Mouse (Mus musculus): ENCODE data around the gene Ccdc106.

The Ccdc106 gene

DNA sequence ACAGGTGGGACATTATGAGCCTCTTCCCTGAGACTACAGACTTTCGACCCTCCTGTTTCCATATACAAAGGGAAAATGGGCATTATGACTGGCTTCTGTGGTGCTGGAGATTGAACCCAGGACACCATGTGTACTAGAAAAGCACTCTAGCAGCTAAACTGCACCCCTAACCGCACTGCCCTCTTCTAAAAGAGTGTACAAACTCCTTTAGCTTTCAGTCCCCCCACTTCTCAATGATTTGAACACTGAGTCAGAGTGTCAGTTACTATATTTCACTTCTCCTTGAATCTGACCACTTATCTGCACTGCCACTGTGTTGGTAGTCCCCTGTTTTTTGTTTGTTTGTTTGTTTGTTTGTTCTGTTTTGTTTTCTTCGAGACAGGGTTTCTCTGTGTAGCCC is 13.5 kb downstream of the Ccdc106 start, which contains the start of gene 4632433K11Rik:
Gene 4632433K11Rik, plus strand, starts transcription at position 301 of the 400 bp plus-strand sequence.
- TF ChIP-seq GATA4 (IDR thresholded peaks at IDR 0.05; ENCODE audit: insufficient replicate concordance, low read length) = no peak

DNA sequence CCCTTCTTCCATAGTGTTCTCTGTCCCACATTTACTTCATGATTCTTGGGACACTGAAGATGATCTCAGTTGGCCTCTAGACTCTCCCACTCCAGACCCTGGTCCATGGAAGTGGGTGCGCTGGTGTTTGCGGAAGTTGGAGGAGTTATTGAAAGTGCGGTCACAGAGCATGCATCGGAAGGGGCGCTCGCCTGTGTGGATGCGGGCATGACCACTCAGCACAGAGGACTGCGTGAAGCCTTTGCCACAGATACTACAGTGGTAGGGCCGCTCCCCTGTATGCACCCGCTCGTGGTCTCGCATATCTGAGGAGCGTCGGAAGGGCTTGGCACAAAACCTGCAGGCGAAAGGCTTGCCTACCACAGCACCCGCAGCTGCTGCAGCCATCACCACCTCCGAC is 15.3 kb downstream of the Ccdc106 start:
- TF ChIP-seq GATA4 (IDR thresholded peaks at IDR 0.05; ENCODE audit: insufficient replicate concordance, low read length) = no peak

DNA sequence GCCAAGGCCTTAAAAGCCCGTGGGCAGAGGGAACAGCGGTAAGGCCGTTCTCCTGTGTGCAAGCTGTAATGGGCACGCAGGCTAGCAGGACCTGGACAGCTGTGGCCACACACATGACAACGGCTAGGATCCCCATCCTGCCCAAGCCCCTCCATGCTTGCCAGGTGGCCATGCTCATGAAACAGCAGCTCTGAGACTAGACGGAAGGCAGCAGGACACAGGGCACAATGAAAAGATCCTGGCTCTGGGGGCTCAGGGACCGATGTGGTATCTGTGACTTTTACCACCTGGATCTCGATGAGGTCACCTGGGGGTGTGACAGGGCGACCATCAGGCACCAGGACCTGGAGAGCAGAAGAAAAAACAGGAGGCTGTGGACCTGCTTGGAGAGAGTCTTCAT is 15.8 kb downstream of the Ccdc106 start:
- TF ChIP-seq GATA4 (IDR thresholded peaks at IDR 0.05; ENCODE audit: insufficient replicate concordance, low read length) = no peak

DNA sequence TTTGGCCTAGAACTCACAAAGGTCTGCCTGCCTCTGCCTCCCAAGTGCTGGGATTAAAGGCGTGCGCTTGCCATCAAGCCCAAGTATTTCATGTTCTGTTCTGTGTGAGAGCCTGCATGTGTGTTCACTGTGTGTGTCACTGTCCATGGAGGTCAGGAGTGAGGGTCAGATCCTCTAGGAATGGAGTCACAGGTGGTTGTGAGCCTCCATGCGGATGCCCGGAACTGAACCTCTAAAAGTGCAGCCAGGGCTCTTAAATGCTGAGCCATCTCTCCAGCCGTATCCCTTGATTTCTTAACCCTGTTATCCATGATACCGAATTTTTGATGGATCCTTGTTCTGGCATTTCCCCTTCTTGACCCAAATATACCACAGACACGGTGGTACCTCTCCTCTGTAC is 16.7 kb downstream of the Ccdc106 start:
- no peak for TF ChIP-seq GATA4 (IDR thresholded peaks at IDR 0.05; ENCODE audit: insufficient replicate concordance, low read length)

DNA sequence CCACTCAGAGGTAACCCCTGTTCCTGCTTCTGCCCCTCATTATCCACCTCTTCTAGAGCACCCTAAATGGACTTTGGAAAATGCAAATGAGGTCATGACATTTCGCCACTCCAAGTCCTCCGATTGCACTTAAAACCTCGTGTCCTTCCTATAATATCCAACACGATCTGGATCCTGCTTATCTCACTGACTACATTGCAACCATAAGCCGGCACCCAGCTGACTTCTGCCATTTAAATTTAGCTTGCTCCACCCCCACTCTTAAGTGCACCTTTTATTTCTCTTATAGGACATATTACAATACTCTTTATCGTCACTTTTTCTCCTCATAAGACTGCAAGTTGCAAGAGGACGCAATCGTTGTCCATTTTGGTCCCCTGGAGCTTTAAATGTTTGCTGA is 17.1 kb downstream of the Ccdc106 start:
- TF ChIP-seq GATA4 (IDR thresholded peaks at IDR 0.05; ENCODE audit: insufficient replicate concordance, low read length) = no peak

DNA sequence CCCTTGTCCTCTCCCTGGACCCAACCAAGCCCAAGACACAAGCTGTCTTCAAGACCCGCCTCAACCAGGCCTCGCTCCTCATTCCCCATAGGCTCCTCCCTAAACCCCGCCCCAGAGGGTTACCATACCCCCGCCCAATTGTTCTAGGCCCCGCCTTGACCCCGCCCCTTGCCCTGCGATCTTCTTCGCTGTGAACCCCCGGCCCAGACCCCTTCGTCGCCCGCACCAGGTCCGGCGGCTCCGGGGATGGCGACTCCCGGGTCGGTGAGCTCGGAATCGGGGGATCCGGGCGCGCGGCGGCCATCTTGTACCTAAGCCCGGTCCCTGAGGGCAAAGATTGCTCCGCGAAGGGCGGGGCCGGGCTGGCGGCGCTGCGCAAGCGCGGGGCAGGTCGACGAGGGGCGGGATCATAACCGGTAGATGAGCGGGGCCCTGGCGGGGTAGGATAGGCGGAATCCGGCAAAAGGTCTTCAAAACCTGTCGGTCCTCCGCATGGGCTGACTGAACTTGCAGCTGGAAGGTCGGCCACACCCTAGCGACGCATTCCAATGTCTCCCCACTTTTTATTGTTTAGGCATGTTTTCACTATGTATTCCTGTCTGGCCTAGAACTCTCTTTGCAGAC is 17.9 kb downstream of the Ccdc106 start, which contains the start of gene Zfp784:
Gene Zfp784, minus strand, starts transcription at position 338 of the 624 bp plus-strand sequence.
- peak; percentile 40; the same call in 1 of the 2 replicates for TF ChIP-seq GATA4 (IDR thresholded peaks at IDR 0.05; ENCODE audit: insufficient replicate concordance, low read length)

DNA sequence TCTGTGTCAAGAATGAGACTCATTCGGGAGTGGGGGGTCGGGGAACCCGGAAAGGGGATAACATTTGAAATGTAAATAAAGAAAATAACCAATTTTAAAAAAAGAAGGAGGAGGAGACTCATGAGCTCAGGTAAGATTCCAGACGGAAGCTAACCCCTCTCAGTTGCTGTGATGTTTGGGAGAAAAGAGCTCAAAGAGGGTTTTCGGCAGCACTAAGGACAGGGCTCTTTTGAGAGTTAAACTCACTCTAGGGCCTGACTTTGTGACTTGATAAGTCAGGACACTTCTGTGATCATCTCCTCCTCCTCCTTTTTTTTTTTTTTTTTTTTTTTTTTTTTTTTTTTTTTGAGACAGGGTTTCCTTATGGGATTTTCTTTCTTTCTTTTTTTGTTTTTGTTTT is 18.6 kb downstream of the Ccdc106 start:
- no peak for TF ChIP-seq GATA4 (IDR thresholded peaks at IDR 0.05; ENCODE audit: insufficient replicate concordance, low read length)

DNA sequence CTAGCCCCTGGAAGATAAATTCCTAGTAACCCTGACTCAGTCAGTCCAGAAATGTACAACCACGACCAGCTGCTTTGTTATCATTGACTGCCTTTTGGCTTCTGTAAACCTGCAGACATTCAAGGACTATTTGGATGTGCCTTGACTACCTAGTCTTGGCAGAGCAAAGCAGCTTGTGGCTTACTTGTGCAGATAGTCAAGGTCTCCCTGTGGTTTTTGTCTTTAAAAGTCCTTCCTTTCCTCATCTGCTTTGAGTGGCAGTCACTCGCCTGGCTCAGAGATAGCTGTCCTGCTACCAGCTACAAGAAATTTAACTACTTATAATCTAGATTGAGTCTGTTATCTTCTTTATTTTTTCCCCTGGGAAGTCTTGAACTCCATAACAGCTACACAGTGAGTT is 24.6 kb downstream of the Ccdc106 start:
- no peak for TF ChIP-seq GATA4 (IDR thresholded peaks at IDR 0.05; ENCODE audit: insufficient replicate concordance, low read length)

DNA sequence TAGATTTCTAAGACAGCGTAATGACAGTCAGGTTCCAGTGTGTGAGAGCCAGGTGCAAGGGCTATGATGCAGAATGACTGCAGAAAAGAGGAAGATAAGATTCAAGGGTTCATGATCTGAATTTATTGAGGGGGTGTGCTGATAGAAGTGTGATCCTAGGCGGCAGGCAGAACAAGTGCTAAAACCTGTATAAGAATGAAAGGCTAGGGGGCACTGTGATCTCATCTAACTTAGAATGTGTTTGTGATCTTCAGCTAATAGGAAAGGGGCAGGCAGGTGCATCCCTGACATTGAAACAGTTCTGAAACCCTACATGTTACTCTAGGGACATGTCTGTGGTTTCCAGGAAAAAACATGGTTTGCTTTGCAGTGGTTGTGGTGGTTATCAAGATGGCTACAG is 25.8 kb downstream of the Ccdc106 start:
- no peak for TF ChIP-seq GATA4 (IDR thresholded peaks at IDR 0.05; ENCODE audit: insufficient replicate concordance, low read length)

DNA sequence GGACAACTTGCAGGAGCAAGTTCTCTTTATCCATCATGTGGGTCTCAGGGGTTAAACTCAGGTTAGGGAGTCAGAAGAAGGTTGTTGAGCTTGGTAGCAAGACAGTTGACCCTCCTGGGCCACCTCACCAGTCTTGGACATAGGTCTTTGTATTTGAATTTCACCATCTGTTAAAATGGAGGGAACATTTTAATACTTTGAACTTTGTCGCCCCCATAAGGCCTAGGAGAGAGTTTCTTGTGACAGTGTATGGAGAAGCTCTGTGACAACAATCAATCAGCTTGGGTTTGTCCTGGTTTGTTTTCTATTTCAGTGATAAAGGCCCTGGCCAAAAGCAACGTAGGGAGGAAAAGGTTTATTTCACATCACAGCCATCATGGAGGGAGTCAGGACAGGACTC is 27.0 kb downstream of the Ccdc106 start:
- TF ChIP-seq GATA4 (IDR thresholded peaks at IDR 0.05; ENCODE audit: insufficient replicate concordance, low read length) = no peak

DNA sequence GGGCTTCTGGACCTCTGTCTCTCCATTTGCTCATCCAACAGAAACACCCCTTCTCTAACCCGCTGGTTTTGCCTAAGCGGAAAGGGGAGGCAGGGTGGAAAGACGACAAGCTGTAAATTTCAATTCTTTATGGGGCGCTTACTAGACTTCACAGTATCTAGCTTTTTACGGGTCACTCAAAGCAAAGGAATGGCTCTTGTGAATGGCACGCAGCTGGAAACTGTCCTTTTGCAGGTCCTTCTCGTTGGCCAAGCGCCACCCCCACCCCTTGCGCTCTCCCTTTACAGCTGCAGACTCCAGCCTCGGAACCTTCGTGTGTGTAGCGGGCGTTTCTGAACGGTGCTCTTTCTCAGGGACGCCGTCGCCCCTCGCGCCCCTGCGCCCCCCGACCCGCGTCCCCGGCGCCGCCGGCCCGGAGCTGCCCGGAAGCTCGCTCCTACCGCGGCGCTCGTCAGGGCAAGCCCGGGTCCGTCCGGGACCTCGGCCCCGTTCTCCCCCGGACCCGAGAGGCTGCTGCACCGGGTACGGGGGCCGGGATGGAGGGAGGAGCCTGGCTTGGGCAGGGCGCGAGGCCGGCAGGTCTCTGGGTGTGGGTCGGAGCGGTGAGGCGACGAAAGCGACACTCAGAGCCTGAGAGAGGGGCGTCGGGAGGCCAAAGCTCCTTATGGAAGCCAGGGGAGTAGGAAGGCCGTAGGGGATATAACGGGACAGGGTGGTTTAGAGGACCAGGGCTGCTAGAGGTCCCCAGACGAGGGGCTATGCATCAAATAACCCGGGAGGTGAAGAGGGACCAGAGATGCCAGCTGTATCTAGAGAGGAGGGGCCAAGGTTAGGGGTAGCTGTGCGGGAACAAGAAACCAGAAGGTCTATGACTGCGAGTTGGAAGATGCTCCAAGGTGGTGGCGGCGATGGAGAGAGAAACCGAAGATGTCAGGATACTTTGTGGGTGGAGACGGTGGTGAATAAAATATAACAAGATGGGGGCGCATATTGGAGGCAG is 31.1 kb downstream of the Ccdc106 start, which contains the start of gene Zfp580:
Gene Zfp580, plus strand, starts transcription at position 346 of the 1,000 bp plus-strand sequence.
- TF ChIP-seq GATA4 (IDR thresholded peaks at IDR 0.05; ENCODE audit: insufficient replicate concordance, low read length) = no peak

DNA sequence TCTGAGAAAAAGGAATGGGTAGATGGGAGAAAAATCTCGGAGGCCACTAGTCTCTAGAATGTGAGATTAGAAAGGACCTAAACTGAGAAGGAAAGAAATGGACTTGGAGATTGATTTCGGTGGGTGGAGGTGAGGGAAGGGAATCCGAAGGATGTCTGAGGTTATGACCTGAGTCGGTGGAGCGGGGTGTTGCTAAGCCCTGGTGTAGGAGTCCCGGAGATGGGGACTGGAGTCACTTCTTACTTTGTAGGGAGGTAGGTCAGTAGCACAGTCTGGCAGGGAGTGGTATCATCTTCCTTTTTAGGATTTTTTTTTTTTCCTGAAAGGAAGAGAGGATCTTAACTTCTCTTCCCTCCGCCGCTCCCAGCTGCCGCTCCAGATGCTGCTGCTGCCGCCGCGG is 32.1 kb downstream of the Ccdc106 start:
- TF ChIP-seq GATA4 (IDR thresholded peaks at IDR 0.05; ENCODE audit: insufficient replicate concordance, low read length) = no peak

DNA sequence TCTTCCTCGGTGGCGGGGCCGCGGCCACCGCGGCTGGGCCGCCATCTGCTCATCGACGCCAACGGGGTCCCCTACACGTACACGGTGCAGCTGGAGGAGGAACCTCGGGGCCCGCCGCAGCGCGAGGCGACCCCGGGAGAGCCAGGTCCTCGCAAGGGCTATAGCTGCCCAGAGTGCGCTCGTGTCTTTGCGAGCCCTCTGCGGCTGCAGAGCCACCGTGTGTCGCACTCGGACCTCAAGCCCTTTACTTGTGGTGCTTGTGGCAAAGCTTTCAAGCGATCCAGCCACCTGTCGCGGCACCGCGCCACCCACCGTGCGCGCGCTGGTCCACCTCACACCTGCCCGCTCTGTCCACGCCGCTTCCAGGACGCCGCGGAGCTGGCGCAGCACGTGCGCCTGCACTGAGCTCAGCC is 32.6 kb downstream of the Ccdc106 start:
- TF ChIP-seq GATA4 (IDR thresholded peaks at IDR 0.05; ENCODE audit: insufficient replicate concordance, low read length) = no peak

DNA sequence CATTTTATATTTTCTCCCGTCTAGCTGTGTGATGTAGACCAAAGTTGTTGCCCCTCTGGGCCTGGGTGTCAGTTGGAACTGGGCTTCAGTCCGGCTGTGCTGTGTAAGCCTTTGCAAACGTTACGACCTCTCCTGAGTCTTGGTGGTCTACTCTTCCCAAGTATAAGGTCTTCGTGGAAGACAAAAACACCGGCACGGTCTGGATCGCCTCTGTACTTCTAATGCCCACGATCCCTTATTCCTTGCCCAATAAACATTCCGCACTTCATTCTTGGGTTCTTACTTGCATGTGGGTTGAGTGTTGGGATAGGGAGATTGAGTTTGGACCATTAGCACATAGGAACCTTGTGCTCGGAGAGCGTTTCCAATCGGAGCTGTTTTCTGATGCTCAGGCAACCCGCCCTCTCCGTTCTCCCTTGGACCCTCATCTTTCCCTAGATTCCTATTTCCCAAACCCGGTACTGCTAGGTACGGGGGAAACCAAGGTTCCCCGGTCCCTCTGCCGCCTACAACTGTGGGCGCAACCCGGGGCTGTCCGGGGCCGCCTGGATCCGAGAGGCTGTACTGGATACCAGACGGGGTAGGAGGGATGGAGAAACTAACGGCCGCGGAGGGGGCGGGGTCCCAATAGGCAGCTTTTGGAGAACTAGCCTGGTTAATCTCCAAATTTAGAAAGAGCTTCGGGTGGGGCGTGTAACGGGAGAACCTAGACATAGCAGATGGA is 33.3 kb downstream of the Ccdc106 start:
- no peak for TF ChIP-seq GATA4 (IDR thresholded peaks at IDR 0.05; ENCODE audit: insufficient replicate concordance, low read length)

DNA sequence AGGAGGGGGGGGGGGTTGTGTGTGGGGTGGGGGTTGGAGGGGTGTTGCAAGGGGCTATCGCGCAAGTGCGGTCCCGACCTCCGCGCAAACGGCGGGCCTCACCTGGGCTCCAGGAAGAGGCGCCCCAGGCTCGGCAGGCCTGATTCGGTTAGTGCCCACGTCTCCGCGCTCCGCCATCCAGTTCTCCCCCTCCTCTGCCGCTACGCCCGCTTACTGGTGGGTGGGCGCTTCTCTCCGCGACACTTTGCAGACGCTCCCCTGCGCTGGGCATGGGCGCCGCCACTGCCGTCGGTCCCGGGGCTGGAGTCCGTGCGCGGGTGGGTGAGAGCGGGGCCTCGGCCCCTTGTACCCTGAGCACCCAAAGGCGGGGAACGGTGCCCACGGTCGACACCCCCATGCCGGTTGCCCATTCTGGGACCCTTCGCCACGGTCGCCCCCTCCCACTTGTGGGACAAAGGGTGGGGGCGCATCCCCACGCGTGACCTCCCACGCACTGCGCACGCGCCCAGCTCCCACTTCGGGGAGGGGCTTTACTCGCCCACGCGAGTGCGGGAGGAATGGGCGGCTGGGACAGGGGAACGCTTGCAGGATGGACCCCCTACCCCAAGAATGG is 36.4 kb downstream of the Ccdc106 start:
- TF ChIP-seq GATA4 (IDR thresholded peaks at IDR 0.05; ENCODE audit: insufficient replicate concordance, low read length) = no peak

Data from liver, adult (tissue).